15 mouse cellular contexts compared by ENCODE assay signal in genomic region chr5:28170892-28171291, GRCm38 (mm10). TPM values are rescaled to one million over a fixed set of nuclear protein-coding genes. Genes with fewer than 3 reads are reported as not detected.
DNase-seq lines count a peak whose midpoint lies in the region; ATAC-seq lines count a peak whose summit lies in the region.
"Had no signal": no experiment of that assay in that cellular context is flagged by ENCODE, and none has a peak within 500 bp of the region (broad histone marks: within the 10 kb centered on the region; RNA-seq: fewer than 3 reads in every experiment).

No protein-coding gene starts in this region.

- H3K27me3 ChIP-seq in forebrain, embryonic 10.5 days (ENCODE audit: poor library complexity, severe bottlenecking) = peaks cover 99% of the 10 kb centered on the region
- H3K27me3 ChIP-seq in forebrain, embryonic 12.5 days = peaks cover 96% of the 10 kb centered on the region
- H3K27me3 ChIP-seq in hindbrain, embryonic 14.5 days (ENCODE audit: control insufficient read depth, insufficient read depth, low read length) = peaks cover 85% of the 10 kb centered on the region
- peaks cover 19% of the 10 kb centered on the region for H3K27me3 ChIP-seq in midbrain, embryonic 16.5 days (ENCODE audit: control insufficient read depth, insufficient read depth, low read depth, low read length)

- ATAC-seq in forebrain, embryonic 12.5 days (ENCODE audit: low FRiP score) = no peak
- no peak for ATAC-seq in hindbrain, embryonic 14.5 days (ENCODE audit: low FRiP score)
- no peak for ATAC-seq in midbrain, embryonic 16.5 days
- no peak for ATAC-seq in erythroblast, adult 5-6 weeks (replicated peaks; ENCODE audit: low FRiP score, poor library complexity, severe bottlenecking)

- no peak overlapping the region for H3K27ac ChIP-seq in forebrain, embryonic 10.5 days
- no peak overlapping the region for H3K27ac ChIP-seq in forebrain, embryonic 12.5 days
- H3K27ac ChIP-seq in hindbrain, embryonic 14.5 days = no peak overlapping the region
- peak overlapping the region; percentile 65 for H3K27ac ChIP-seq in midbrain, embryonic 16.5 days (ENCODE audit: low read length)
- H3K27ac ChIP-seq: embryonic facial prominence, embryonic 15.5 days; liver, embryonic 14.5 days; macrophage had no signal

- peak; percentile 56 for DNase-seq in forebrain, embryonic 10.5 days (ENCODE audit: extremely low spot score, low spot score)
- DNase-seq in cerebellum, postnatal 14 days = peak; percentile 66 to 67
- DNase-seq in hindbrain, embryonic 14.5 days (ENCODE audit: low spot score) = no peak
- DNase-seq in ovary, postnatal 10 days (ENCODE audit: low spot score) = no peak
- no peak for DNase-seq in frontal cortex, adult 2 months (ENCODE audit: extremely low spot score in 1 of 2, low spot score in 1 of 2)
- DNase-seq: heart, adult 18-20 months; heart, postnatal 36 days; kidney, postnatal 14 days; thymus, postnatal 14 days had no signal

- no peak overlapping the region for H3K9ac ChIP-seq in forebrain, embryonic 12.5 days
- peak overlapping the region; percentile 38 for H3K9ac ChIP-seq in hindbrain, embryonic 14.5 days
- H3K9ac ChIP-seq in midbrain, embryonic 16.5 days (ENCODE audit: low read depth, low read length) = peak overlapping the region; percentile 61
- H3K9ac ChIP-seq: embryonic facial prominence, embryonic 15.5 days; liver, embryonic 14.5 days had no signal

- no peaks in the 10 kb centered on the region for H3K36me3 ChIP-seq in forebrain, embryonic 10.5 days (replicated peaks)
- no peaks in the 10 kb centered on the region for H3K36me3 ChIP-seq in forebrain, embryonic 12.5 days (replicated peaks)
- H3K36me3 ChIP-seq in hindbrain, embryonic 14.5 days (replicated peaks; ENCODE audit: control insufficient read depth, insufficient read depth) = no peaks in the 10 kb centered on the region
- no peaks in the 10 kb centered on the region for H3K36me3 ChIP-seq in midbrain, embryonic 16.5 days (ENCODE audit: control insufficient read depth, insufficient read depth, low read length)
- H3K36me3 ChIP-seq: embryonic facial prominence, embryonic 15.5 days had no signal

- H3K9me3 ChIP-seq in forebrain, embryonic 10.5 days = no peaks in the 10 kb centered on the region
- H3K9me3 ChIP-seq in forebrain, embryonic 12.5 days = no peaks in the 10 kb centered on the region
- no peaks in the 10 kb centered on the region for H3K9me3 ChIP-seq in hindbrain, embryonic 14.5 days (ENCODE audit: control insufficient read depth, low read length)
- H3K9me3 ChIP-seq in midbrain, embryonic 16.5 days (replicated peaks; ENCODE audit: control insufficient read depth, low read length, poor library complexity, severe bottlenecking) = no peaks in the 10 kb centered on the region
- H3K9me3 ChIP-seq: embryonic facial prominence, embryonic 15.5 days had no signal

- H3K4me2 ChIP-seq in forebrain, embryonic 12.5 days = no peak overlapping the region
- peak overlapping the region; percentile 37 for H3K4me2 ChIP-seq in hindbrain, embryonic 14.5 days (replicated peaks)
- peak overlapping the region; percentile 55 for H3K4me2 ChIP-seq in midbrain, embryonic 16.5 days (ENCODE audit: low read length)
- H3K4me2 ChIP-seq: embryonic facial prominence, embryonic 15.5 days had no signal

- H3K4me1 ChIP-seq in forebrain, embryonic 10.5 days = peaks cover 40% of the 10 kb centered on the region
- peaks cover 26% of the 10 kb centered on the region for H3K4me1 ChIP-seq in forebrain, embryonic 12.5 days
- H3K4me1 ChIP-seq in hindbrain, embryonic 14.5 days (replicated peaks; ENCODE audit: control insufficient read depth, insufficient read depth, low read length) = peaks cover 8% of the 10 kb centered on the region; the same call in 1 of the 2 replicates
- H3K4me1 ChIP-seq in midbrain, embryonic 16.5 days (ENCODE audit: control insufficient read depth, insufficient read depth, low read length) = peaks cover 13% of the 10 kb centered on the region

- WGBS in forebrain, embryonic 10.5 days = 0% methylated on average over 19 of the region's 19 CpGs
- WGBS in forebrain, embryonic 12.5 days = under 1% methylated on average over 19 of the region's 19 CpGs
- 6% methylated on average over 19 of the region's 19 CpGs for WGBS in hindbrain, embryonic 14.5 days
- WGBS in midbrain, embryonic 16.5 days = 6% methylated on average over 19 of the region's 19 CpGs

- no peak overlapping the region for H3K4me3 ChIP-seq in forebrain, embryonic 10.5 days
- no peak overlapping the region for H3K4me3 ChIP-seq in forebrain, embryonic 12.5 days (replicated peaks)
- H3K4me3 ChIP-seq in hindbrain, embryonic 14.5 days (replicated peaks; ENCODE audit: low read length) = peak overlapping the region; percentile 20
- H3K4me3 ChIP-seq in midbrain, embryonic 16.5 days (ENCODE audit: low read depth, low read length) = peak overlapping the region; percentile 30
- H3K4me3 ChIP-seq: embryonic facial prominence, embryonic 15.5 days had no signal

RNA-seq across cellular contexts. Expression of gene En2, which starts 5.4 kb away (rescaled TPM):
- polyA plus RNA-seq in forebrain, embryonic 10.5 days (2016; fragmentation: Nextera tagmentation; extraction: Ambion mirVana) = not detected in 2 replicates
- not detected in 2 replicates for polyA plus RNA-seq in forebrain, embryonic 12.5 days (2016; fragmentation: Nextera tagmentation; extraction: Ambion mirVana)
- polyA plus RNA-seq in hindbrain, embryonic 14.5 days (2014; fragmentation: Nextera tagmentation; extraction: Ambion mirVana) = 0.07 and 0.98 TPM in 2 replicates
- 0.55 and 0.72 TPM in 2 replicates for polyA plus RNA-seq in midbrain, embryonic 16.5 days (2015; fragmentation: Nextera tagmentation; extraction: Ambion mirVana)
- not detected in 2 replicates for total RNA-seq in erythroblast, adult 5-6 weeks (2015; ENCODE audit: low replicate concordance)
- total RNA-seq in erythroblast, adult 5-6 weeks (2017; ENCODE audit: low replicate concordance) = not detected in 2 replicates
- polyA plus RNA-seq in frontal cortex, adult 2 months (2012; rRNA removed) = 0.29 and 0.30 TPM in 2 replicates
- total RNA-seq: heart, postnatal 36 days had no signal
- polyA plus RNA-seq: embryonic facial prominence, embryonic 15.5 days; liver, embryonic 14.5 days; macrophage had no signal

Comparison
In these comparisons a context has a peak if more than half of its experiments do, and no peak if none do; other contexts are left out.
1. DNase-seq: peak in forebrain, embryonic 10.5 days (single experiment) and cerebellum, postnatal 14 days (2 of 2); none in hindbrain, embryonic 14.5 days (single experiment), ovary, postnatal 10 days (single experiment) and frontal cortex, adult 2 months (0 of 2).
2. H3K4me3 ChIP-seq: peak in hindbrain, embryonic 14.5 days (single experiment) and midbrain, embryonic 16.5 days (single experiment); none in forebrain, embryonic 10.5 days (single experiment) and forebrain, embryonic 12.5 days (single experiment).